Mouse (Mus musculus) heart, postnatal 10 days (tissue): ENCODE data around the gene Afap1l2. TPM values are rescaled to one million over a fixed set of nuclear protein-coding genes. Genes with fewer than 3 reads are reported as not detected.
A peak's percentile ranks its signal among the peaks of the same experiment; 100 is the strongest.

Experiments used
- DNase-seq, 2 experiments: peaks; one replicate each; pipeline ENCODE4 v3.0.0; 2021
- intact Hi-C: fragments of 180-260 bp; cut with DNase I; formaldehyde crosslinking; loops from one replicate; pipeline ENCODE4 v1.15.1; 2025
- total RNA-seq, 2 experiments: library from RNA; stranded (reverse); gene quantifications; 2 replicates each; pipeline ENCODE4 v1.2.3; 2021

Afap1l2 gene
- 10 to 100 TPM; 11.0 to 13.4 TPM for total RNA-seq

DNA sequence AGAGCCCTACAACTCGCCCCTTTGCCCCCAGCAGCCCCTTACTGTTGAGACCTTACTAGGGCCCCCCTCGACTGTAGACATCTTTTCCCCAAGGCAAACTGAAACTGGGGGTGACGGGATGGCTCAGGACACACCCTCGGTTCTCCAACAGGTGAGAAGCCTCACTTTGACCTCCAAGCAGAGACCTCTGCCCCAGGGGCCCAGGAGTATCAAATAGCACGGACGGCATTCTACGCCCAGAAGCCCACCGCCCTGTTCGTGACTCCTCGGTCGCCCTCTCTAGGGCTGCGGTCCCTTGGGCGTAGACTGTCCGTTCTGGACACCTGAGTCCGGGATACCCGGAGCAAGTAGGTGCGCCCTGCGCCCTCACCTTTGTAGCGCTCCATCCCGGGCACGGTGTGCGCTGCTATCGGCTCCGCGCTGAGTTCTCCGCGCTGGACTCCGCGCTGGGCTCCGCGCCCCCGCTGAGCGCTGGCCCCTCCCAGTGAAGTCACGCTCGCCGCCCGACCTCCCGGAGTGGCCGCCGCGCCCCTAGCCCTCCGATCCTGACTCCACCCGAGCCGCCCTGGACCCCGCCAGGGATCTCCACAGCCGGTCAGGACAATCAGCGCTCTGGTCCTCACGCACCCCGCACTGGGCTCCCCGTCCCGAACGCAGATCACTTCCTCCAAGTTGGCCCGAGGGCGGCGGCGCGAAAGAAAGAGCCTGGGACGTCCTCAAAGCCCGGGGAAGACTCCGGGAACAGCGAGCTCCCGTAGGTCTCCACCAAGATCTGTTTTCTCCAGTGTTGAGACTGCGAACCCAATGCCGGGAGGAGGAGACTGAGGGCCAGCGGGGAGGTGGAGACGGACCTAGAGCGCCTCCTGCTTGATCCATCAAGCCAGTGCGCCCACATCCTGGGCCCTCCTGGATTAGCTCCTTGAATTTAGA, at the start of gene Afap1l2:
Afap1l2 (minus strand) TSS at position 448 of the 930 bp plus-strand sequence.
- peak; percentile 70 to 77 for DNase-seq
- intact Hi-C loops: loop anchor here (1.0 kb wide), 1 partner anchor 89 kb away; no protein-coding TSS in a partner anchor

GRCm38 (mm10) chr19:57057568-57057967, 49.5 kb upstream of the Afap1l2 start:
- intact Hi-C loops: loop anchor here (10.0 kb wide), 1 partner anchor 587 kb away; no protein-coding TSS in a partner anchor

GRCm38 (mm10) chr19:57055215-57056120, 47.4 kb upstream of the Afap1l2 start:
- DNase-seq: no peak
- intact Hi-C loops: loop anchor here (10.0 kb wide), 1 partner anchor 589 kb away; no protein-coding TSS in a partner anchor

More at GRCm38 (mm10) chr19:57057568-57057967, 49.5 kb upstream of the Afap1l2 start:
- DNase-seq: no peak

- DNase-seq: no peak
- intact Hi-C loops: loop anchor here (10.0 kb wide), 1 partner anchor 592 kb away; no protein-coding TSS in a partner anchor
These were observed 44.9 kb upstream of the Afap1l2 start for GRCm38 (mm10) chr19:57052959-57053358.

DNA sequence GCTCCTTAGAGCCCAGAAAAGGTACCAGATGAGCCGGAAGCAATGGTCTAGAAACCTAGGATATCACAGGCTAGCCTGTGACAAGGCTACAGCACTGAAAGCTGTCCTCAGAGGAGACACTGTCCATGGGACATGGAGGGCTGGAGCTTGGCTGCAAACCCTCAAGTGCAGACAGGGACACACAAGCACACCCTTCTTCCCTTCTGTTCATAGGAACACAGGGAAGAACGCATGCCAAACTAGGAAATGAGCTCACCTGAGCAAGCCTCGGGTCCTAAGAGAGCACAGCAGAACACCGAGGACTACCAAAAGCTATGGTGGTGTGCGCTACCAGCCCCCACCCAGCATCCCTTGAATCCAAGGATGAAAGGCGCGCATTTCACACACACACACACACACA, 44.0 kb upstream of the Afap1l2 start:
- intact Hi-C loops: loop anchor here (10.0 kb wide), 1 partner anchor 593 kb away; no protein-coding TSS in a partner anchor

GRCm38 (mm10) chr19:57049592-57050090, 41.6 kb upstream of the Afap1l2 start:
- intact Hi-C loops: loop anchor here (10.0 kb wide), 1 partner anchor 595 kb away; no protein-coding TSS in a partner anchor
- no peak for DNase-seq

More for the DNA sequence above, 44.0 kb upstream of the Afap1l2 start:
- DNase-seq: no peak

DNA sequence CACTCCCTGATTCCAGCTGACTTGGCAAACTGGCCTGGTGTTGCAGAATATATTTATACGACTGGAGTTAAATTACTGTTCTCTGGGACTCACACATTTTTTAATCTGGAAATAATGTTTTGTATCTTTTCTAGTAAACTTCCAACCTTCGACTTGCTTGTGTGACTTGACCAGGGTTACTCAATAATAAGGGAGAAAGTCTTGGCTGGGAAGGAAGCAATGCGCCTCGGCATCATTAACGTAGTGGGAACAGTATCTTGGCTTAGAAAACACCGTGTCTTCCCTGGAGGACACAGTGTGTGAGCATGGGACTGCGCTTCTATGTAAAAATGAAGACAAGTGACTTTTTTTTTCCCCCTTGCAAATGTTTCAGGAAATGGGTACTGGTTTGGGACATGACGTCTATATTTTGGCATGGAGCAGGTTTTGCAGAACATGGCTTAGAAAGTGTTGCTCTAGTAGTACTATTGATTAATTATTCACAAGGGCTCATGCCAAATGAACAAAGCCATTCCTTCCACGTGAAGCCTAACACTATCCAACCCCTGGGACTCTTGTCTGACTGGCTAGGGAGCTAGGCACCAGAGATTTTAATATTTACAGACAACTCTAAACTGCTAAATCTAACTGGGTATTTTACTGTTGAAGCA, 39.8 kb upstream of the Afap1l2 start:
- intact Hi-C loops: no loop called here
- DNase-seq: peak in 1 of 2 experiments; percentile 21

DNA sequence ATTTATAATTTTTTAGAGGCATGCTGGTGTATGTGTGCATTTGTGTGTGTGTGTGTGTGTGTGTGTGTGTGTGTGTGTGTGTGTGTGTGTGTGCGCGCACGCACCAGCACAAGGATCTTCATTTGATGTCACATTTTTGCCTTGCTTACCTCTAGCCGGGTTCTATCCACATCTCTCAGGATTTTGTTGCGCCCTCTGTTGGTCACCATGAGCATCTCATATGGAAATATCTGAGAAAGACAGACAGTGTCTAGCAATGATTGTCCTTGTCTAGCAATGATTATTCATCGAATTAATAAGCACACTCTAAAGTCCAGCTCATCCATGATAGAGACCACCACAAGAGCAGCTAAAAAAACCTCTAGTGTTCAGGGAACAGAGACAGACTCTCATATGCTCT, 31.2 kb upstream of the Afap1l2 start:
- DNase-seq: peak in 1 of 2 experiments; percentile 58

DNA sequence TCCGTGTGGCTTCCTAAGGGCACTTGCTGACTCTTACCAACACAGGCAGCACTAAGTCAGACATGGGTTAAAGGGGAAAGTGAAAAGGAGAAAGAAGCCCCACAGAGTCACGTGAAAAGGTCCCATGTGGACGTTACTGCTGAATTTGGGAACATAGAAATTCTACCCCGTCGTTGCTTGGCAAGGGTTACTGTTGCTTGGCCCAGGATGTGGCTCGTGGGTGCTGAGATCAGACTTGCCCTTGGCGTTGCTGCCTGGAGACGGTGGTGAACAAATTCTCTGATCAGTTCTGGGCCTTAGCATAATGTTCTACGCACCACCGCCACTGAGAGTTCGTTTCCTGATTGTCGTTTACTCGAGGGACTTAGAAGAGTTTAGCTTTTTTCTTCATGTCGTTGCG, 28.8 kb upstream of the Afap1l2 start:
- no peak for DNase-seq
- intact Hi-C loops: no loop called here

More for the DNA sequence above, 31.2 kb upstream of the Afap1l2 start:
- intact Hi-C loops: no loop called here

- peak; percentile 70 to 80 for DNase-seq
- intact Hi-C loops: loop anchor here (1.0 kb wide), 1 partner anchor 112 kb away; no protein-coding TSS in a partner anchor
These were observed 23.6 kb upstream of the Afap1l2 start for GRCm38 (mm10) chr19:57031582-57031981.

DNA sequence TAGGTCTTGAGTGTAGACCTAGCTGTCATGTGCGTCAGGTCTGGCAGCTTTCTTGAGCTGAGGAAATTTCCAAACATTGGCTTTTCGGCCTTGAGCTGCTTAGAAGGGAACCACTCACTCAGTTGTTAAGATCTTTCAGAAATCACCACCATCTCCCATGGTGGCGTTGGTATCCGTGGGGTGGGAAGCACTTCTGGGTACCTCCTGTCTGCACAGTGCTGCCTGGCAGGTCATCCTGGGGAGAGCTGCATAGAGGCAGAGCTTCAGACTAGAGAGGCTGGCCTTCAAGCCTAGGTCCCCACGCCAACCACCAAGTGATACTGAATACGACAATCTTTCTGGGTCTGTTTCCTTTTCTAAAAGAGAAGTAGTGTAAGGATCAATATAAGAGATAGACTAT, 21.4 kb upstream of the Afap1l2 start:
- intact Hi-C loops: no loop called here
- DNase-seq: no peak

- intact Hi-C loops: no loop called here
- peak; percentile 58 for DNase-seq
These were observed 20.5 kb upstream of the Afap1l2 start for GRCm38 (mm10) chr19:57028327-57029179.

DNA sequence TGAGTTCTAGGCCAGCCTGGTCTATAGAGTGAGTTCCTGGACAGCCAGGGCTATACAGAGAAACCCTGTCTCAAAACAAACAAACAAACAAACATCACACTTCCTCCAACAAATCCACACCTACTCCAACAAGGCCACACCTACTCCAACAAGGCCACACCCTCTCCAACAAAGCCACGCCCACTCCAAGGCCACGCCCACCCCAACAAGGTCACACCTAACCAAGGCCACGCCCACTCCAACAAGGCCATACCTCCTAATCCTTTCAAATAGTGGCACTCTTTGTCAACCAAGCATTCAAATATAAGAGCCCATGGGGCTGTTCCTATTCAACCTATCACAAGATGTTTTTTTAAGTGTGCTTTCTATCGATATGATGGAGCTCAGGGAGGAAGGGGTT, 18.5 kb upstream of the Afap1l2 start:
- DNase-seq: no peak
- intact Hi-C loops: no loop called here

DNA sequence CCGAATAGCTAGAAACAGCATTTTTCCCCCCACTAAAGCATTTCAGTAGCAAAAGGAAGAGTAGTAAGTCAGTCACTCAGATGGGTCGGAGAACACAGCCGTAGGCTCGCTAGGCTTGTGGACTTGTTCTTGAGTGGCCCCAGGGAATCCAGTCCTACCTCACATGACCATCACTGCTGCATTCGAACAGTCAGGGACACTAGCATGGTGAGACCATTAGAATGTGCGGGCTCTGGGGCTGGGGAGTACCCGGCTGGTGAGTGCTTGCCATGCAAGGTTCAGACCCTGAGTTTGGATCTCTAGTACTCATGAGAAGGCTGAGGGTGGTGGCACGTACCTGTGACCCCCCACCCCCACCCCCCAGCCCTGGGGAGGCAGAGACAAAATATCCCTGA, 9.8 kb upstream of the Afap1l2 start:
- intact Hi-C loops: no loop called here
- no peak for DNase-seq

GRCm38 (mm10) chr19:57016995-57017784, 9.2 kb upstream of the Afap1l2 start:
- peak; percentile 37 to 53 for DNase-seq
- intact Hi-C loops: no loop called here

DNA sequence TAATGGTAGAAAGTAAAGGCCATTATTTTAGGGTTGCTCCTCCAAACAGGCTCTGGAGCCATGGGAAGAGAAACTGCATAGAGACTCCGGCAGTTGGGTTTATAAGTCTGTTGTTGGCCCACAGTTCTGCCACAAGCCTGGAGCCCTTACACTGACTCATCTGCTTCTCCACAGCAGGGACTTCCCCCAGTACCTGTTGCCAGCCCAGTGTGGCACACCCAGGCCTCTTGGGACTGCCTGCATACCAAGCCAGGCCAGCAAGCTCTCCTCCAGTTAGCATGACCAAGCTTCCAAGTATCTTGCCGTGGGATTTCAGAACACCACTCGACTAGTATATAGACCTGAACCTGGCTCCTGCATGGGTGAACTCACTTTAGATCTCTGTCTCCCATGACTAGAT, 6.8 kb upstream of the Afap1l2 start:
- intact Hi-C loops: no loop called here

GRCm38 (mm10) chr19:57013271-57013677, 5.2 kb upstream of the Afap1l2 start:
- intact Hi-C loops: no loop called here
- DNase-seq: no peak

More for the DNA sequence above, 6.8 kb upstream of the Afap1l2 start:
- no peak for DNase-seq

DNA sequence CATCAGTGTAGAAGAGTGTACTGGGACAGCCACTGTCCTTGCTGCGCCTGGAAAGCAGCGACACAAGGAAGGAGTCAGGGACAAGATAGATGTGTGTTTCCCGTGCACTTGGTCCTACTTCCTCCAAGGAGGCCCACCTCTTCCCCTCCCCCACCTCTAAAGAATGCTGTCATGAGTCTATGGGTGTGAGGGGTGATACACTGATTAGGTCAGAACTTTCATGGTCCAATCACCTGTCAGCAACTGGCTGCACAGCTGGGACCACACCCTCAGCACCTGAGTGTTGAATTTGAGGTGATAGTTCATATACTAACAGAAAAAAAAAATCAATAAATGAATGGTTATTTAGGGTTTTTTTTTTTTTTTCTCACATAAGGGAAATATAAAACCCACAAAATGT, 4.0 kb upstream of the Afap1l2 start:
- no peak for DNase-seq
- intact Hi-C loops: no loop called here
